9 mouse cellular contexts compared by ENCODE assay signal in genomic region chr1:35388181-35388580, GRCm38 (mm10).
A peak's percentile ranks its signal among the peaks of the same experiment; 100 is the strongest.
DNase-seq lines count a peak whose midpoint lies in the region; ATAC-seq lines count a peak whose summit lies in the region.
"Had no signal": no experiment of that assay in that cellular context is flagged by ENCODE, and none has a peak within 500 bp of the region (broad histone marks: within the 10 kb centered on the region; RNA-seq: fewer than 3 reads in every experiment).

No protein-coding gene starts in this region.

- no peaks in the 10 kb centered on the region for H3K9me3 ChIP-seq in kidney, embryonic 14.5 days (ENCODE audit: control insufficient read depth, low read length)
- H3K9me3 ChIP-seq: embryonic facial prominence, embryonic 15.5 days had no signal

- no peaks in the 10 kb centered on the region for H3K27me3 ChIP-seq in kidney, embryonic 14.5 days (ENCODE audit: control insufficient read depth, insufficient read depth, low read length)
- H3K27me3 ChIP-seq: embryonic facial prominence, embryonic 15.5 days had no signal

- no peak overlapping the region for H3K4me2 ChIP-seq in kidney, embryonic 14.5 days (replicated peaks; ENCODE audit: low read depth, low read length)
- H3K4me2 ChIP-seq: embryonic facial prominence, embryonic 15.5 days had no signal

- no peak for ATAC-seq in kidney, embryonic 14.5 days (ENCODE audit: low FRiP score, low TSS enrichment)
- ATAC-seq in erythroid progenitor cell, adult 5-6 weeks (replicated peaks; ENCODE audit: low FRiP score, poor library complexity, severe bottlenecking) = no peak

- no peak overlapping the region for H3K27ac ChIP-seq in kidney, embryonic 14.5 days (ENCODE audit: low read depth, low read length)
- H3K27ac ChIP-seq: embryonic facial prominence, embryonic 15.5 days had no signal

- DNase-seq in kidney, adult 18-20 months = peak; percentile 35
- peak; percentile 38 for DNase-seq in NIH3T3 (ENCODE audit: low read depth)
- peak; percentile 37 for DNase-seq in cerebellum, adult 8-10 months
- DNase-seq in frontal cortex, postnatal 10 days (ENCODE audit: low spot score in 2 of 2) = peak; percentile 12 to 24
- peak; percentile 37 to 38 for DNase-seq in layer of hippocampus, postnatal 36 days
- DNase-seq in retina, postnatal 1 day = peak; percentile 62

- no peak overlapping the region for H3K9ac ChIP-seq in kidney, embryonic 14.5 days (ENCODE audit: low read depth, low read length)
- H3K9ac ChIP-seq: embryonic facial prominence, embryonic 15.5 days had no signal

- 35% methylated on average over 6 of the region's 6 CpGs for WGBS in kidney, embryonic 14.5 days

- no peaks in the 10 kb centered on the region for H3K4me1 ChIP-seq in kidney, embryonic 14.5 days (ENCODE audit: control insufficient read depth, insufficient read depth, low read length)
- H3K4me1 ChIP-seq: embryonic facial prominence, embryonic 15.5 days had no signal

- no peak overlapping the region for H3K4me3 ChIP-seq in kidney, embryonic 14.5 days (ENCODE audit: low read length)
- H3K4me3 ChIP-seq: embryonic facial prominence, embryonic 15.5 days had no signal

- no peaks in the 10 kb centered on the region for H3K36me3 ChIP-seq in kidney, embryonic 14.5 days (ENCODE audit: control insufficient read depth, insufficient read depth, low read length)
- H3K36me3 ChIP-seq: embryonic facial prominence, embryonic 15.5 days had no signal
